Mouse (Mus musculus) ovary, adult 10 weeks (tissue): Measurements from ENCODE around the gene Dffa. TPM values are rescaled to one million over a fixed set of nuclear protein-coding genes. Genes with fewer than 3 reads are reported as not detected.

Experiments used
- polyA plus RNA-seq: library from polyadenylated mRNA; stranded (reverse); fragments of 350-450 nt; fragmentation: Illumina TruSeq; extraction: RNeasy Lipid Tissue Mini Kit (QIAGEN cat#74804); gene quantifications from one replicate; pipeline ENCODE4 v1.2.3, GENCODE M21; 2014

The Dffa gene
- polyA plus RNA-seq: 4.2 TPM

DNA sequence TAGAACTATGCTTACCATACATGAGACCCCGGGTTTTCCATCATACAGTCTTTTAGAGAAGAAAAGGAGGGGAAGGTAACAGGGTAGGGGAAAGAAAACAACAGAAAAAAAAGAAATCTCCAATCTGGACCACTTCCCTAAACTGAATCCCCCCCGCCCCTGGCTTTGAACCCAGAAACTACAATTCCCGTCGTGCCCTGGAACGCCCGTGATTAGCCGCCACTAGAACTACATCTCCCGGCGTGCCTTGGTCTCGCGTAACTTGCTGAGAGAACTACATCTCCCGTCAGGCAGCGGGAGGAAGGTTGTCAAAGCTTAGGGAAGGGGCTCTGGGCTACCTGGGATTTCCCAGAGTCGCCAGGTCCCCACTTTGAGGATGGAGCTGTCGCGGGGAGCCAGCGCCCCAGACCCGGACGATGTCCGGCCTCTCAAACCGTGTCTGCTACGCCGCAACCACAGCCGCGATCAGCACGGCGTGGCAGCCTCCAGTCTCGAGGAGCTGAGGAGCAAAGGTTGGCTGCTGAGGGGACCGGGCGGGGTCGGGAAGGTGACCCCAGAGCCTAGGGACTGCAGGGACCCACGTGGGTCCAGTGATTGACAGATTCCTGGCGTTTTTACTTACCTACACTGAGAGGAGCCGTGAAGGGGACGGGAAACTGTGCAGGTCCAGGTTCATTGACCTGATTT is at the start of gene Dffa:
Dffa (plus strand) TSS at position 272 of the 687 bp plus-strand sequence.

DNA sequence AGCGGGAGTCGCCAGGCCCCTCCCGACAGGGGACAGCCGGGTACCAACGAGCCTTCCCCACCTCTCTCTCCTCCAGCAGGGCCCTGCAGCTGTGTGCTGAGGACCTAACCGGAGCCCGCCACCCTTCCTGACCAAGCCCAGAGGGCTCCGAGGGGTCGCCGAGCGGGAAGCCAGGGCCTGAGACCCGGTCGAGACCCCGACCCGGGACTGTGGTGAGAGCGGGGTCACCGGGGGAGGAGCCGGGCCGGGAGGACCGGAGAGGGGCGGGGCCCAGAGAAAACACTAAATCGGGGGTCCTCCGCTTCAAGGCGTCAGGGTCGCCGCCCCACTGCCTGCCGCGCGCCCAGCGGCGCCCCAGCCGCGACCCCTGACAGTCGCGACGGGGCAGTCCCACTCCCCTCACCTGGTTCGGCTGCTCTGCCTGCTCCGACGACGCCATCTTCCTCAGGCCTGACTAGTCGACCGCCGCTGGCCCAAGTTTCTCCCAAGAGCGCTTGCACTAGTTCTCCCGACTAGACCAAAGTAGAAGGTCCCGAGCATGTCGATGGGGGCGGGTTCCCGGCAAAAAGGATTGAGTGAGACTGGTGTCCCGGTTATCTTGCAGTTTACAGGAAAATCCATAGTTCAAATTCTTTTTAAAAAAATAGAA is 4.5 kb upstream of the Dffa start, which contains the start of gene Pex14:
Pex14 (minus strand) TSS at position 508 of the 649 bp plus-strand sequence.

DNA sequence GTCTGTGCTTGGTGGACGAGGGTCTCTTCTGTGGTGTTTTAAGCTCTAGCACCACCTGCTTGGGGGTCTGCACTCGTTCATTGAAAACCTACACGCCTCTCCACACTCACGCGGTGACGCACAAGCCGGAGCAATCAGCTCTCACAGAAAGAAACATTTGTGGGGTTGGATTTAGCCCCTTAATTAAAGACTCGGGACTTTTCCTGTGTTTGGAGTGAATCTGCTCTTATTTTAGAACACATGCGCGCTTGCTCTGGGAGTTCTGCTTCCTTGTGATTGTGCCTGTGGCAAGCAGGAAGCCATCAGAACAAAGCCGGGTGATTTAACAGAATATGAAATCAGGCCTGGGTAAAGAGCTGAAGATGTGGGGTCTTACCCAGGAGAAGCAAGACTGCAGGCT is 22.7 kb downstream of the Dffa start, which contains the start of gene Cort:
Cort (minus strand) TSS at position 101 of the 400 bp plus-strand sequence.

GRCm38 (mm10) chr4:149136982-149137770 is 33.2 kb downstream of the Dffa start, which contains the start of gene Cenps:
Gene Cenps (minus strand): TSS chr4:149137629.

GRCm38 (mm10) chr4:149166215-149166946 is 62.4 kb downstream of the Dffa start, which contains the start of gene Pgd:
Gene Pgd (minus strand): TSS chr4:149166771.

Other genes with a start within 250 kb of the Dffa start
- 1.2 TPM for gene Pex14, start 4.3 kb upstream of the Dffa start, polyA plus RNA-seq
- not detected for gene Cort, start 22.6 kb downstream of the Dffa start, polyA plus RNA-seq
- gene Cenps, start 33.5 kb downstream of the Dffa start, polyA plus RNA-seq: 7.9 TPM
- 27.6 TPM for gene Pgd, start 62.6 kb downstream of the Dffa start, polyA plus RNA-seq
- gene Kif1b, start 203.5 kb downstream of the Dffa start, polyA plus RNA-seq: 96.1 TPM